Mouse (Mus musculus): Measurements from ENCODE around the gene Nrcam.

The Nrcam gene

DNA sequence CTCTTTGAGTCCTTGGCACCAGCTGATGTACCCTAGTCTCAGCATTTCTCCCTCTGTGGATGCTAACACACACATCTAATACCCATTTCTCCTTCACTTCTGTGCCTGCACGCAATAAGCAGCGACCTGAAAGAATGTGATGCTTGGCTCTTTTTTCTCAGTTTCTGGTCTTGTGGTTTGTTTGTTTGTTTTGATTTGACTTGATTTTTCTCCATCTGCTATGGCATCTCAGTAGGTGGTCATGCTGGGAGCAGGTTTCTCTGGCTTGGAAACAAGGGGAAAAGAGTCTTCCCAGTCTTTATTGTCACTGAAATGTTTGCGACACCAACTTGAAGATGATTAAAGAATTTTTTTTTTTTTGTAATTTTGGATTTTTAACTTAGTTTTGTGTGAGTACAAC lies 192.8 kb downstream of the Nrcam start:
- DNase-seq: peak; percentile 42

DNA sequence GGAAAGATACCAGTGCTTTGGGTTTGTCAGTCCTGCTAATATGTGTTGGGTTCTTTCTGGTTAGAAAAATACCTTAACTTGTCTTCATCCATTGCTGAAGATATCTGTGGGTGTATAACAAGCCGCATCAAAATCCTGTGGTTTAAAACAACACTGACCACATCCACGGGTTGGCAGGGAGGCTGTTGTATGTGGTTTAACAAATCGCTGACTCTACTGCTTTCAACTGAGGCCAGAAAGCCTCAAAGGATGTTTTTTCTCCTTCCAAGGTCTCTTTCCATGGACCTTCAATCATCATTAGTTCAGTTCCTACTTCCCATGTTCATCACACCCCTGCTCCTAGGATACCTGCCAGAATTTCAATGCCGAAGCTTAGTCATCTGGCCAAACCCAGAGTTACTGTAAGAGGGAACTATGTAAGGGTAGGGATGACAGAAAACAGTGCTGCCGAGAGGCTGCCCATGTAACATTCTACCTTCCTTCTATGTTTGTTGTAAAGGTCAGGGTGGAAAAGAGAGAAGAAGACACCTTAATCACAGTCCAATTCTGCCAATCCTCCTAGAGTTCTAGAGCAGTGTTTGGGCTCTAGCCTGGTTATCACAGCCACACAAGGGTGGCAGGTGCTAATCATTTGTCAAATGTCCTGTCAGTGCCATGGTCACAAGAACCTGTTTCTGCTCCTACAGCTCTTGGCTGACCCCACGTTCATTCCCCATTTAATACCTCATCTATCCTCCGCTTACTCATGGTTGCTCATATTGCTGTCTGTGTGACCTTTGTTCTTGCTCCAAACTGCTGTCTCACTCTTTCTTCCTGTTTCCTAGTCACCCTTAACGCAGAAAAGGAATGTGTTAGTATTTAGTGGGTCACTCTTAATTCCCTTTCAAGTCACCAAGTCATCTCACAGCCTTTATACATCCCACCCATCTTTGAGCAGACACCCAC lies 196.2 kb downstream of the Nrcam start:
- no peak for DNase-seq

DNA sequence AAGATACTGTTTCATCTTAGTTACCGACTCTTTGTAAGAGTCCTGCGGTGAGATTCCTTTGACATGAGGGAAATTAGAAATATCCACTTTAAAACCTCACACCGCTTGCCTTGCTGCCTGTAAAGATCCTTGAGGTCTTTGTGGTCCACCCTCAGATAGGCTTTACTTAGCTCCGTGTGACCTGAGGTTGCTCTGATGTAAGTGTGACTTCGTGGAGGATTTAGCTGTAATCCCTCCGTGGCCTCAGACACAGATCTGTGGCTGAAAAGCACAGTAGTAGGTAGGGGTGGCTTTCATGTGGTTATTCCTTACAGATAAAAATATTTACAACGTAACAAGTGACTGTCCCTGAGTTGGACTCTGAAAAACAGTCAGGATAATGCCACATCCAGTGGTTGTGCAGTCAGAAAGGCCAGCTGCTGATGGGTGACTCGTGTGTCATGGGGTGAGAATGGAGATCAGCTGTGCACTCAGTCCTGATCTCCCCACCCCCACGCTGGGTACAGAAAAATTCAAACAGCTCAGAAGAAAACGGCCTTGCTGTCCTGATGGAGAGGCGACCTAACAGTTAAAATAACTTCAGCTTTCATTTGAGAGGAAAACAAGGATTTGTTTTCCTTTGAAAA lies 199.8 kb downstream of the Nrcam start:
- DNase-seq: no peak

DNA sequence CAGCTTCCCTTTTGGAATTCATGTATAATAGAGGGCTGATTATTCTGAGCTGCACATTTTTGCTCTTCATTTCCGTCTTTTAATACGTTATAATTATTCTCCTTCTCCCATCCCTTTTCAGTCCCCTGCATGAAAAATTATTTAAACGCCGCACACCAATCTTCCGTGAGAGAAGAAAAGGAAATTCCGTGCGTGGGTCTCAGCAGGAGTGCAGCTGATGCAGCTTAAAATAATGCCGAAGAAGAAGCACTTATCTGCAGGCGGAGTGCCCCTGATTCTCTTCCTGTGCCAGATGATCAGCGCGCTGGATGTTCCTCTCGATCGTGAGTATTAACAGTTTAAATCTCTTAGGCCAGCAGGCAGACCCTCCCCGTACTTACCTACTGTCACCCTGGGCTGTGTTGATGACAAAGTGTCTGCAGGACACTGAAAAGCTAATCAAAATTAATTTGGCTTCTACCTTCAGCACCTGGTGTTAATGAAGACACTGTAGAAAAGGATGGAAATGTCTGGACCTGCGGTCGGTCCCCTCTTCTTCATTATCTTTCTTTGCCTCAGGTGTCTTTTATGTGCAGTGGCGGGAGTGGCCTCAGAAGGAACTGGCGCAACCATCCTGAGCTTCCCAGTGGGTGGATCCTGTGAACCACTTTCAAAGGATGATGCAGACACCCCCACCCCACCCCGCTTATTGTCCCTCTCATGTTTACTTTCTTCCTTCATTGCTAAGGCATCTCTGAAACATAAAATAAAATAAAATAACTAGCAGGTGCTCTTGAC lies 203.8 kb downstream of the Nrcam start:
- DNase-seq: no peak

DNA sequence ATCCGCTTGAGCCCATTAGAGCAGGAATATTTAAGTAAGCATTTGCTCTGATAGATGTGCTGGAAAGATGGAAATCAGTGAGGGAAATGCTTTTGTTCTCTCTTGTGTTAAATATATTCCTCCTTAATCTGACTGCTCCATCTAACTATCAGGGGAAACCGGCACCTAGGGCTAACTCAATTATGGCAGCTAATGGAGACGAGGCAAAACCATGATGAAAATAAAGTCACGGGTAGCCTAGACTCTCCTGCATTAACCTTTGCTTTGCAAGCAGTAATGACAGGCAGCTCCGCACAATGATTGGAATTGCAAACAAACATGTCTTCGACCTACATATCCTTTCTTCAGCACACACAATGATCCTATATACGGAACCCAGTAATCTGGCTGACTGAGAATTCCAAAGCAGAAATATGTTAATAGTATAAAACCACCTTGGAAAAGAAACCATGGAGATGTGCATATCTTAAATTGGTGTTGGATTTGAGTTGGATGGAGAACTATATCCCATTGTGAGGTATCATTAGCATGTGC lies 205.5 kb downstream of the Nrcam start:
- no peak for DNase-seq

DNA sequence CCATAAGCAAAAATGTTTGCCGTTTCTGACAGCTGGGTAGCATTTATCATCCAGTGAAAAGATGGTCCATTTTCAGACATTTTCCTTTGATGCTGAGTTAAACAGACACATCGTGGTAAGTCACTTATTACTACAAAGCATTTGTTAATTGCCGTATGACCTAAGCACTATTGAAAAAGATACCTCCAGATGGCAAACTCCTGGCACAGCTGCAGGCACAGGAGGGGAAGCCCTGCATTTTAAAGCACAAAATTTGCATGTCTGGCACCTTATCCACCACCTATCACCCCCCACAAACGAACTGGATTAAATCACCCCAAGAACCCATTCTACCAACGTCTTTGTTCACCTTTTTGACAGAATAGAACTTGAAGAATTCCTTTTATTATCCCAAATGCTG lies 206.9 kb downstream of the Nrcam start:
- DNase-seq: no peak

DNA sequence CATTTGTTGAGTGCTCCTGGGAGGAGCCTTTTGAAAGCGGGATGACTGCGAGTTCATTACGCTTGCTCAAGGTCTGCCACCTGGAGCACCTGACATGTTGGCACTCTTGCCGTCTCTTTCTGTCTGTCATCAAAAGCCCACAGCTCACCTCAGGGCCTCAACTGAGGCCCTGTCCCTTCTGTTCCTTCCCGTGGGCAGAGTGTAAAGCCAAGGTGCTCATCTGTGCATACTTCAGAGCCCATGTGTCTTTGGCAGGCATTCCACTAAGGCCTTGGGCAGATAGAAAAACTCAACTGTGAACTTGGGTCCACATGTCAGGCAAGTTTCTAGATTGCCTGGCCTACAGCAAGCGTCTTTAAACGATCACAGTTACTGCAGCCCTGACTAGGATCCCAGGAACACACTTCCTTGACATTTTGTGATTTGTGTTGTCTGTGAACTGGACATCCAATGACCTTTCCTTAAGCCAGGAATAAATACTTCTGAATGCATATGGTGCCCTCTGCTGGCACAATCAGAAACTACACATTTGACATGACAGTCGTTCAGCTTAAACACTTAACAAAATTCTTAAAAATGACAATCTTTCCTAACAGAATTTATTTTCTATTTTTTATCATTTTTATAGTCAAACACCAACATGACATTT lies 219.2 kb downstream of the Nrcam start:
- peak; percentile 91 for DNase-seq

DNA sequence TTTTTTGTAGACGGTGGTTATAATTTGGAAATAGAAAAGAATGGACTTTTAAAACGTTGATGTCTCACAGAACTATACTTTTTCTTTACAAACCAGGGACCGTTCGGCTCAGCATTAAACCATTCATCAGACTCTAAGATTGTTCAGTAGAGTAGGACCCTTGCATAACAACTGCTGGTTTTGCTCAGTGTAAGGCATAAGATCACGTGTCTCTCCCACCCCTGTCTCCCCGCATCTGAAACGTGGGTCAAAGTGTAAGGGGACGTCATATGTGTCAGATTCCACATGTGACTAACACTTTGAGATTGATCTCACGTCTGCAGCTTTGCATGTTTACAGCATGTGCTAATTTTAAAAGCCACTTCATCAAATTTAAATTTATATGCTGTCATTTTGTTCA lies 219.8 kb downstream of the Nrcam start:
- no peak for DNase-seq

DNA sequence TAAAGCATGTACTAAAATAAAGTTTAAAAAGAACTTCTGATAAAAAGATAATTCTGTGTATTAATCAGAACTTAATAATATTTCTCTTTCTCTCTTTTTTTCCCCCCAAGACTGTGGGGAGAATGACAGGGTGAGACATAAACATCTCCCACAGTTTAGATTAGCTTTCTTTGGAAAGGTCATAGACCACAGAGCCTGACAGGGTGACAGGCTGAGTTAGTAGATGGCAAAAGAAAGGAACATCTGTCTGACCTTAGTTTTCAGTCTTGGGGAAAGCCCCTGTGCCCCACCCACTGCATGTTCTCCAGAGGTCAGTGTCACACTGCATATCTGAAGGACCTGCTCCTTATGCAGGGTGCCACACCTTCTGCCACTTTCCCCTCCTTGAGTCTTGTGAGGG lies 222.9 kb downstream of the Nrcam start:
- no peak for DNase-seq

DNA sequence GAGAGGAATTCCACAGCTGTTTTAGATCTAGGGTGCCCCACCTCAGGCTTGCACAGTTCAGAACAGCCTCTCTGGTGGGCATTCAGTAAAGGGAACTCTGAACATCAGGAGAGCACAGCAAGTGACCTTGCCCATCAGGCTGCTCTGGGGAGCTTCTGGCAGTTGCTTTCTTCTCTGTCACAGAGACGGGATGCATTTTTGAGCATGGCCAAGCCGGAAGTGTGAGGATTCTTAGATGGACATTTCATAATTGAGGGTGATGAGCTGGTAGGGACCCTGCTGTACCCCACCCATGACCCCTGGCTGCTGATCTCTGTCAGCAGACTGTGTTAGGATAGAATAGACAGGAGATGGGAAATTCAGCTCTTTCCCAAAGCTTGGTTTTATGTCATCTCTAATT lies 225.4 kb downstream of the Nrcam start:
- DNase-seq: no peak

DNA sequence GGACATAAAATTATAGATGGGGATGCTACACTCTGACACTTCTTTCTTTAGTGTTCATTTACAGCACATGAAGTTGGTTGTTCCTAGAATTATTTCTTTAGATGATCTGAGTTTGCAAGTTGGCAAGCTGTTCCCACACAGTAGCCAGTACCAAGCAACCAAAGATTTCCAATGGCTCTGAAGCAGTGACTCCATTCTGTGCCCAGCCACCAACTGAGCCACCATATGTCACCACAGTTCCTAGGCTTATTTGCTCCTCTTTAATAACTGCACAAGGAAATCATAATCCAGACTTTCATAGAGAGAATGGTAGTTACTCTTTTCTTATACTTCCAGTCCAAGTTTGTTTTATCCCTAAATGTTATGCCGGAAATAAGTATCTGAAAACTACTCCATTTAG lies 226.1 kb downstream of the Nrcam start:
- peak; percentile 86 for DNase-seq

DNA sequence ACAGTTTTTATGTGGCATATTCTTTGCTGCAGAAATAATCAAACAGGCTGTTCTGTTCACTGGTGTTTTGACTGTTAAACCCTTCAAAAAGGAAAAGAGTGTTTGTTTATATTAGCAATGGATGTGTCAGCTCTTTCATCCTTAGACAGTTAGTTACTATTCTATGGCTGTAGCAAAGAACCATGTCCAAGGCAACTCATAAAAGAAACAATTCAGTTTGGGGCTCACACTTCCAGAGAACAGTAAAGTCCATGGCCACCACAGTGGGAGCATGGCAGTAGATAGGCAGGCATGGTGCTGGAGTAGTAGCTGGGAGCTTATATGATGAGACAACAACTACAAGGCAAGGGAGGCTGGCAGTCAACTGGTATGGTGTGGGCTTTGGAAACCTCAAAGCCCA lies 231.3 kb downstream of the Nrcam start:
- DNase-seq: no peak

DNA sequence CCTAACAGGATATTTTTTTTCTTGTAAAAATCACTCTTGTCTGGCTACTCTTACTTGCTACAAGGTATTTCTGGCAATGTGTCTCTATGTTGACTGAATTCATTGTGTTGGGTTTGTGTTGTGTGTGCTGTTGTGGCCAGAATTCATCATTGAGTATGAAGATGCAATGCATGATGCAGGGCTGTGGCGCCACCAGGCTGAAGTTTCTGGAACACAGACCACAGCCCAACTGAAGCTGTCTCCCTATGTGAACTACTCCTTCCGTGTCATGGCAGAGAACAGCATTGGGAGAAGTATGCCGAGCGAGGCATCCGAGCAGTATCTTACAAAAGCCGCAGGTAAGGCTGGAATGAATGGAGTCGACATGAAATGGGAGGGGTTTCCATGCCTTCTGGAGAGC lies 241.4 kb downstream of the Nrcam start:
- no peak for DNase-seq

DNA sequence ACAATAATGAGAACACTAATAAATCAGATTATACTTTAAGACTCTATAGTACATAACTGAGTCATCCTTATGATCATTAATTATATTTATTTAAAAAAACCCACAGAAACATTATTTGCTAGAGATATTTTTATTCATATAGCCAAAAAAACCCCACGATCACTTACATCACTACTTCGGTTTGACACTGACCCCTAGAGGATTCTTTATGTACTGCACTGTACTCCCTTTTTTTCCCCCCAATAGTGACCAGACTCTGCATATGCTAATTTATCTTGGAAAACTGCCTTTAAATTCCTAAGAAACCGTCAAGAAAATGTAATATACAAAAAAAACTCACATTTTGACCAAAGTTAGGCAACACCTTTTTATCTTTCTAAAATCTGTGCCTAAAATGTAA lies 244.0 kb downstream of the Nrcam start:
- peak; percentile 36 for DNase-seq

DNA sequence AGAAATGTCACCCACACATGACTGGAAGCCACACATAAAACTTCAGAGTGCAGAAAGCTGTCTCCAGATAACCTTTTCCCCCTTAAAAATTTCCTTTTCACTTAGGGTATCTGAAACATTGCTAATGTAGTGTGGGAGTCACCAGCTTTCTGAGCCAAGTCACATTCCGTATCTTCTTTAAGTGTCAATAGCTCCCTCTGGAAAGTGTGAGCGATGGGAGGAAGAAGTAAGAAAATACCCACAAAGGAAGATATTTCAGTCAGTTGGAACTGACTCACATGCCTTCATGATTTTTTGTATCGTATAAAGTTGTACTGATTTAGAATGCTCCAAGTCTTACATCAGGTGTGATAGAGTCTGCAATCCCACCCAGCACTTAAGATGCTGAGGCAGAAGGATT lies 245.5 kb downstream of the Nrcam start:
- DNase-seq: no peak

DNA sequence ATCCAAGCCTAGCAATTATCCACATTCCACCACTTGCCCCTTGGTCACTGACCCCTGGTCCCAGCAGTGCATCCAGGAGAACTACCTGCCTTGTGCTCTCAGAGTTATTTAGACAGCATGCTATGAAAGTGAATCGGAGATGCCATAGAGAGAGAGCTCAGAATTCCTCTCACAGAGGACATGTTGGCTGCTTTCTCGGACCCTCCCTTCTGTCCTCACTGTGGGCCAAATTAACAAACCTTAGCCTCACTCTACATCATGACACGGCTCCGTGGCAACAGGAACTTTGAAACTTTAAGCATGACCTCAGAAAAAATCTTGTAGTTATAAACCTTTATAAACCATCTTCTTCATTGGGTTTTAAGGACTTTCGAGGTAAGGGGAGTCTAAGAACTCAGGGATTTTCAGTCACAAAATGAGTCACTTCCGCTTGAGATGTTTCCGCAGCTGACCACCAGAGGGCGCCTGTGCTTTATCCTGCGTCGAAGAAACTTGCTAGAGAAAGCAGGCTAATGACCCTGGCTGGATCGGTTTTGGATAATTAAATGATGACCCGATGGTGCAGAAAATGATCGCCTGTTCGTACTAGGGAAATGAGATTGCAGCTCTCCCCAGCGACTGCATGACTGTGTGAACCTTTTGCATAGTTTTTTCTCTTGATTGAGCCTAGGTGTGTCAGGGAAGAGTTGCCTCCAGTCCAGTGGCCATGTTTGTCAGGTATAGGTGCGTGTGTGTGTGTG lies 272.9 kb downstream of the Nrcam start:
- peak; percentile 52 for DNase-seq

DNA sequence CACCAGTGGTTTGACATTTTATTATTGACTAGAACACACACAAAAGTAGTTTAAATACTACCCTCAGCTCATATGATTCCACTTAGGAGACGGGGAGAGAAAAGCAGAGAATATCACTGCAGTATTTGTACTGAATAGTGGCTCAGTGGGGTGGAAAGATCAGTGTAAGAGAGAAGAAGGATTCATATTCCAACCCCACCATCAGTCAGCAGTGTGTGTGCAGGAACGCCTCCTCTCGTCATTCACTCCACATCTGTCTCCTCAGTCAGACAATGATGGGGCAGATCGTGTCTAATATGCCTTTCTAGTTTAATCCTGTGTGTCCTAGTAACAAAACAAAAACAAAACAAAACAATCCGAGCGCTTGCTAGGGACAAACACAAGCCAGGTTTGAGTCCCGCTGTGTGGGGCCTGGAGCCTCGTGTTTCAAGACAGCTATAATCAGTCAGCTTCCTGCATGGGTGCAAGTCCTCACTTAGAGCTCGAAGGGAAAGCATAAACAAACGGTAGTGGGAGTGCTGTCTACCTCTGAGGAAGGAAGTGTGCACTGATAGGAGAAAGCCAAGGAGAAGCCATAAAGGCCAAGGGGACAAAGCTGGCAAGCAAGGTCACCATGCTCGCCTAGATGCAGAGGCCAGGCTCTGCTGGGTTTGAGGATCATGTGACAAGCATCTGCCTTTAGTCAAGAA lies 273.7 kb downstream of the Nrcam start:
- no peak for DNase-seq

DNA sequence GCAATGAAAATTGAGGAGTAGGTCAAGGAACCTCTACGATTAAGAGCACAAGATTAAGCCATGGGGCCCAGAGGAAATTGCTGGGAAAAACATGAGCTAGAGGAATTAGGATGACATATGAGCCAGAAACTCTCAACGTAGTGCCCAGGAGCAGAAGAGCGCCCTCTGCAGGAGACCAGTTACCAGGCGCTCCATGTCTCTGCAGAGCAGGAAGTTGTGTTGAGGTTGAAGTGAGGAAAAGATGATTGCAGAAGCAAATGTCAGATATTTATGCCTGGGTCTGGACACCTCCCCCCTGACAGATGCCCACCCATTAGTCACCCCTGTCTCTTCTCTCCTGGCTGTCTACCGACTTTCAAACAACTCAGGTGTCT lies 274.3 kb downstream of the Nrcam start:
- no peak for DNase-seq

DNA sequence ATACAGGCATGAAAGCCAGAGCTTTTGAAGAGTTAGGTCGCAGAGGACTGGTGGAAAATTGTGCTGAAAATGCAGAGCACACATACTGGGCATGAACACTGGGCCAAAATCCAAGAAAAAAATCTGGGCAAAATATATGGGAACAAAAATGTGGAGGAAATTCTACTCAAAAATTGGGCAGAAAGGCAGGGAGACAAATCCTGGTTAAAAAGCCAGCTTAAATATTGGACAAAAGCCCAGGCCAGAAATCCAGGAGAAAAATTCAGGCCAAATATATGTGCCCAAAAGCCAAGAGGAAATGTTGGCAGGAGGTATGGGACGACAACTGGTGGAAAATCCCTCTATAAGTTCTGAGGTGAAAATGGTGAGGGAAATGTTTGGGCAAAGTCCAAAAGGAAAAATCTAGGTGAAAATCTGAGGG lies 288.3 kb downstream of the Nrcam start:
- DNase-seq: peak; percentile 36

DNA sequence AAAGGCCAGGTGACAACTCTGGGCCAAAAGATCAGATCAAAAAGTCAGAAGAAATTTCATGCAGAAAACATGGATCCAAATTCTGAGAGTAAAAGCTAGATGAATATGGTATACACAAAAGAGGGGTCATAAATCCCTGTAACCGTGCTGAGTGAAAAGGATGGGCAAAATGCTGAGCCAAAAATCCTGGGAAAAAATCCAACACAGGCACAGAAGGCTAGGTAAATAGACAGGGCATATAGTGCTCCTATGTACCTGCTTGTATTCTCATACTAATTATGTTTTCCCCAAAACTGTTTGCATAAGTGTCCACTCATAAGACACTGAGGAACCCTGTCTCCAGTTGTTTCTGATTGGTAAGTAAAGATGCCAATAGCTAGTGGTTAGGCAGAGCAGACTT lies 288.8 kb downstream of the Nrcam start:
- DNase-seq: peak; percentile 27

DNA sequence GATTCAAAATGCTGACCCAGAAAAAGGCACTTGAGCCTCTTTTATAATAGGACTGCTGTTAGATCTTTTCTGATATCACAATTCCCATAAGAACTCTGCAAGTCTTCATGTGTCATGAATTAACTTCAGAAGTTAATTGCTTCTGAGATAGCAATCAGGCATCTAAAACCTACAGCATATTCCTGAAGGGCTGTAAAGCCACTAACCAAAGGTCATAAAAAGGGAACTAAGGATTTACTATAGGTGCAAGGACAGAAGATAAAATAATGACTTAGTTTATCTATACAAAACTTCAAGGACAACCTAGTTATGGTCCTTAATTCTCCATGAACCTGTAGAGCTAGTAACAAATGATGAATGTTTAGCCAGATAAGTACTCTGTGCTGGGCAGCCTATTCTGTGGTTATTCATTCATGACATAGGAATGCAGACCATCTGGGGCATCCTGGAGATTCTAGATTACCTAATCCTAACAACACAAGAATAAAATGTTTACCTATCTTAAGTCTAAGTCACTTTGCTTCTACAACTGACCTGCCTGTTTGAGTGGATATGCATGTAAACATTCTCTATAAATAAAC lies 310.7 kb downstream of the Nrcam start:
- no peak for DNase-seq
